Mouse (Mus musculus) hindbrain, embryonic 13.5 days (tissue): ENCODE data around the gene Cyth4. TPM values are rescaled to one million over a fixed set of nuclear protein-coding genes. Genes with fewer than 3 reads are reported as not detected.

ENCODE experiments used
- ATAC-seq: fragments of 200-750 bp; cut with Nextera tagmentation; 2 replicates; pipeline ENCODE4 v1.8.0; 2017; ENCODE audit warnings: moderate TSS enrichment; ENCODE audit not compliant: low FRiP score
- H3K27ac ChIP-seq: fragments of 300-500 bp; sonication (generic); 2 replicates; pipeline ENCODE4 v1.5.1; 2015; ENCODE audit warnings: inconsistent platforms, mild to moderate bottlenecking, moderate library complexity
- H3K27me3 ChIP-seq: fragments of 300-500 bp; sonication (generic); 2 replicates; pipeline ENCODE4 v1.6.1; 2015; ENCODE audit warnings: mild to moderate bottlenecking, inconsistent platforms
- H3K36me3 ChIP-seq: fragments of 300-500 bp; sonication (generic); 2 replicates; pipeline ENCODE4 v1.6.1; 2015; ENCODE audit warnings: mild to moderate bottlenecking, inconsistent platforms
- H3K4me1 ChIP-seq: fragments of 300-500 bp; sonication (generic); replicated peaks from 2 replicates; pipeline ENCODE4 v1.6.1; 2015; ENCODE audit warnings: inconsistent platforms
- H3K4me2 ChIP-seq: fragments of 300-500 bp; sonication (generic); 2 replicates; pipeline ENCODE4 v1.6.1; 2015; ENCODE audit warnings: inconsistent platforms, mild to moderate bottlenecking, moderate library complexity
- H3K4me3 ChIP-seq: fragments of 300-500 bp; sonication (generic); 2 replicates; pipeline ENCODE4 v1.5.1; 2015; ENCODE audit warnings: mild to moderate bottlenecking, inconsistent platforms
- H3K9ac ChIP-seq: fragments of 300-500 bp; sonication (generic); 2 replicates; pipeline ENCODE4 v1.6.1; 2015; ENCODE audit warnings: mild to moderate bottlenecking, inconsistent platforms
- H3K9me3 ChIP-seq: fragments of 300-500 bp; sonication (generic); 2 replicates; pipeline ENCODE4 v1.6.1; 2016; ENCODE audit warnings: inconsistent platforms
- WGBS: fragments of 180-500 bp; shearing (Covaris S2); methylation state at CpG from one replicate; pipeline ENCODE4 v1.1.7; 2015; 5-methylcytosine and 5-hydroxymethylcytosine counted together
- polyA plus RNA-seq: library from polyadenylated mRNA; unstranded; fragments of >200 nt; fragmentation: Nextera tagmentation; extraction: Ambion mirVana; gene quantifications from 2 replicates; pipeline ENCODE4 v1.2.1, GENCODE M21; 2015

Gene Cyth4
- polyA plus RNA-seq, 1 experiment from 2014 or later: 7.7 TPM

- no peak overlapping the region for H3K27ac ChIP-seq
- H3K36me3 ChIP-seq: no peaks in the 10 kb centered on the region
- no peak overlapping the region for H3K9ac ChIP-seq
- WGBS: 80% methylated on average over 11 of the region's 11 CpGs
- no peak overlapping the region for H3K4me2 ChIP-seq
- ATAC-seq: no peak
- H3K9me3 ChIP-seq: no peaks in the 10 kb centered on the region
- no peaks in the 10 kb centered on the region for H3K4me1 ChIP-seq
- 0 out of 2 replicates have a peak, but pooled peaks cover 2% of the 10 kb centered on the region for H3K27me3 ChIP-seq
- no peak overlapping the region for H3K4me3 ChIP-seq
Observed at GRCm38 (mm10) chr15:78564764-78565435, 31.9 kb upstream of the Cyth4 start.

GRCm38 (mm10) chr15:78567608-78568120, 29.2 kb upstream of the Cyth4 start:
- H3K36me3 ChIP-seq: no peaks in the 10 kb centered on the region
- 74% methylated on average over 9 of the region's 9 CpGs for WGBS
- ATAC-seq: no peak
- H3K4me3 ChIP-seq: no peak overlapping the region
- no peak overlapping the region for H3K4me2 ChIP-seq
- no peak overlapping the region for H3K9ac ChIP-seq
- H3K4me1 ChIP-seq: no peaks in the 10 kb centered on the region
- no peaks in the 10 kb centered on the region for H3K9me3 ChIP-seq
- H3K27me3 ChIP-seq: 0 out of 2 replicates have a peak, but pooled peaks cover 5% of the 10 kb centered on the region
- H3K27ac ChIP-seq: no peak overlapping the region

GRCm38 (mm10) chr15:78570170-78570569, 26.7 kb upstream of the Cyth4 start:
- 93% methylated on average over 5 of the region's 5 CpGs for WGBS
- Histone ChIP-seq H3K9ac (no peak overlapping the region), H3K36me3 (no peaks in the 10 kb centered on the region), H3K4me2 (no peak overlapping the region), H3K27me3 (0 out of 2 replicates have a peak, but pooled peaks cover 5% of the 10 kb centered on the region), H3K9me3 (no peaks in the 10 kb centered on the region), H3K4me1 (no peaks in the 10 kb centered on the region), H3K4me3 (no peak overlapping the region), H3K27ac (no peak overlapping the region)
- no peak for ATAC-seq

GRCm38 (mm10) chr15:78571554-78572269, 25.1 kb upstream of the Cyth4 start:
- Histone ChIP-seq H3K36me3 (no peaks in the 10 kb centered on the region), H3K4me2 (no peak overlapping the region), H3K27ac (no peak overlapping the region), H3K9ac (no peak overlapping the region), H3K27me3 (0 out of 2 replicates have a peak, but pooled peaks cover 2% of the 10 kb centered on the region), H3K9me3 (no peaks in the 10 kb centered on the region), H3K4me3 (no peak overlapping the region), H3K4me1 (no peaks in the 10 kb centered on the region)
- 73% methylated on average over 16 of the region's 16 CpGs for whole genome bisulfite sequencing
- no peak for ATAC-seq

- H3K4me3 ChIP-seq: no peak overlapping the region
- H3K4me2 ChIP-seq: no peak overlapping the region
- no peaks in the 10 kb centered on the region for H3K4me1 ChIP-seq
- WGBS: 89% methylated on average over 5 of the region's 5 CpGs
- ATAC-seq: no peak
- H3K36me3 ChIP-seq: no peaks in the 10 kb centered on the region
- H3K9me3 ChIP-seq: no peaks in the 10 kb centered on the region
- no peak overlapping the region for H3K9ac ChIP-seq
- 0 out of 2 replicates have a peak, but pooled peaks cover 2% of the 10 kb centered on the region for H3K27me3 ChIP-seq
- H3K27ac ChIP-seq: no peak overlapping the region
Observed at GRCm38 (mm10) chr15:78572270-78572600, 24.6 kb upstream of the Cyth4 start.

- 82% methylated on average over 8 of the region's 8 CpGs for WGBS
Observed at GRCm38 (mm10) chr15:78572658-78573397, 24.0 kb upstream of the Cyth4 start, which contains the start of gene Rac2. Gene Rac2 (minus strand): TSS chr15:78572783.

GRCm38 (mm10) chr15:78576284-78576810, 20.5 kb upstream of the Cyth4 start:
- Histone ChIP-seq H3K36me3 (no peaks in the 10 kb centered on the region), H3K27me3 (0 out of 2 replicates have a peak, but pooled peaks cover 2% of the 10 kb centered on the region), H3K27ac (no peak overlapping the region), H3K9me3 (no peaks in the 10 kb centered on the region), H3K4me1 (peaks cover 20% of the 10 kb centered on the region), H3K9ac (no peak overlapping the region), H3K4me2 (no peak overlapping the region), H3K4me3 (no peak overlapping the region)
- 55% methylated on average over 4 of the region's 4 CpGs for WGBS
- ATAC-seq: no peak

More at GRCm38 (mm10) chr15:78572658-78573397, 24.0 kb upstream of the Cyth4 start, which contains the start of gene Rac2:
- ATAC-seq: no peak
- Histone ChIP-seq H3K4me1 (no peaks in the 10 kb centered on the region), H3K9me3 (no peaks in the 10 kb centered on the region), H3K36me3 (no peaks in the 10 kb centered on the region), H3K4me2 (no peak within 1 kb of the TSS), H3K27me3 (0 out of 2 replicates have a peak, but pooled peaks cover 2% of the 10 kb centered on the region), H3K9ac (no peak within 1 kb of the TSS), H3K27ac (no peak within 1 kb of the TSS), H3K4me3 (no peak within 1 kb of the TSS)

GRCm38 (mm10) chr15:78583352-78583751, 13.5 kb upstream of the Cyth4 start:
- no peak overlapping the region for H3K27ac ChIP-seq

GRCm38 (mm10) chr15:78585404-78585803, 11.4 kb upstream of the Cyth4 start:
- H3K4me3 ChIP-seq: no peak overlapping the region
- no peaks in the 10 kb centered on the region; the same call in 1 of the 2 replicates for H3K9me3 ChIP-seq
- peaks cover 21% of the 10 kb centered on the region for H3K4me1 ChIP-seq
- H3K27ac ChIP-seq: no peak overlapping the region
- no peak for ATAC-seq
- no peak overlapping the region for H3K9ac ChIP-seq
- H3K4me2 ChIP-seq: no peak overlapping the region
- H3K27me3 ChIP-seq: 0 out of 2 replicates have a peak, but pooled peaks cover 3% of the 10 kb centered on the region
- H3K36me3 ChIP-seq: no peaks in the 10 kb centered on the region
- WGBS: 97% methylated on average over 7 of the region's 7 CpGs

More at GRCm38 (mm10) chr15:78583352-78583751, 13.5 kb upstream of the Cyth4 start:
- Histone ChIP-seq H3K4me1 (peaks cover 32% of the 10 kb centered on the region), H3K27me3 (0 out of 2 replicates have a peak, but pooled peaks cover 3% of the 10 kb centered on the region), H3K36me3 (no peaks in the 10 kb centered on the region), H3K9ac (no peak overlapping the region), H3K9me3 (no peaks in the 10 kb centered on the region; the same call in 1 of the 2 replicates), H3K4me3 (no peak overlapping the region), H3K4me2 (no peak overlapping the region)
- 20% methylated on average over 11 of the region's 11 CpGs for WGBS
- no peak for ATAC-seq

GRCm38 (mm10) chr15:78587050-78587994, 9.5 kb upstream of the Cyth4 start:
- H3K9ac ChIP-seq: 0 out of 2 replicates have a peak overlapping the region, but pooled peaks have one; percentile 19
- peak overlapping the region; percentile 48; the same call in 1 of the 2 replicates for H3K27ac ChIP-seq
- H3K36me3 ChIP-seq: no peaks in the 10 kb centered on the region
- WGBS: 50% methylated on average over 18 of the region's 18 CpGs
- 0 out of 2 replicates have a peak, but pooled peaks cover 3% of the 10 kb centered on the region for H3K27me3 ChIP-seq
- no peak overlapping the region for H3K4me2 ChIP-seq
- ATAC-seq: peak; percentile 87
- H3K9me3 ChIP-seq: no peaks in the 10 kb centered on the region; the same call in 1 of the 2 replicates
- peaks cover 5% of the 10 kb centered on the region for H3K4me1 ChIP-seq
- no peak overlapping the region for H3K4me3 ChIP-seq

GRCm38 (mm10) chr15:78588049-78588448, 8.8 kb upstream of the Cyth4 start:
- Histone ChIP-seq H3K27me3 (0 out of 2 replicates have a peak, but pooled peaks cover 5% of the 10 kb centered on the region), H3K27ac (no peak overlapping the region; the same call in 1 of the 2 replicates), H3K4me2 (no peak overlapping the region), H3K36me3 (no peaks in the 10 kb centered on the region), H3K4me1 (peaks cover 5% of the 10 kb centered on the region), H3K4me3 (no peak overlapping the region), H3K9me3 (no peaks in the 10 kb centered on the region; the same call in 1 of the 2 replicates), H3K9ac (no peak overlapping the region)
- ATAC-seq: no peak
- WGBS: 92% methylated on average over 4 of the region's 4 CpGs
